Mouse (Mus musculus) kidney, postnatal 10 days (tissue): ENCODE data around the gene Atpaf1.

Experiments used
- DNase-seq: peaks from one replicate; pipeline ENCODE4 v3.0.0; 2021; ENCODE audit warnings: mixed read lengths

Atpaf1 gene

DNA sequence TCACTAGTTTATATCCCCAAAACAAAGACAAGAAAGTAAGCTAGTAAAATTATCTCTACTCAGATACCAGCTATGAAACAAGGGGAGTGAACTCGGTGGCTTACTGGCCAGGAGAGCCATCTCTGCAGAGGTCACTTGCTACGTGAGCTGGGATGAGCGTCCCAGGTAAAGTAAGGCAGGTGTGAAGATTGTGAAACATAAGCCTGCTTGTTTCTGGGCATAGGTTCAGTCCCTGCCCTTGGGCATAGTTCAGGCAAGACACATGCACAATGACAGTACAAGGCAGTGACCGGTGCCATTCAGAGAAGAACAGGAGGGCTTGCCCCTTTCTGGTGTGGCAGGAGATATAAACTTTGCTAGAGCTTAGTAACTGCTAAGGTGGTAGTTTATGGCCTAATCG lies 31.0 kb downstream of the Atpaf1 start:
- DNase-seq: no peak

DNA sequence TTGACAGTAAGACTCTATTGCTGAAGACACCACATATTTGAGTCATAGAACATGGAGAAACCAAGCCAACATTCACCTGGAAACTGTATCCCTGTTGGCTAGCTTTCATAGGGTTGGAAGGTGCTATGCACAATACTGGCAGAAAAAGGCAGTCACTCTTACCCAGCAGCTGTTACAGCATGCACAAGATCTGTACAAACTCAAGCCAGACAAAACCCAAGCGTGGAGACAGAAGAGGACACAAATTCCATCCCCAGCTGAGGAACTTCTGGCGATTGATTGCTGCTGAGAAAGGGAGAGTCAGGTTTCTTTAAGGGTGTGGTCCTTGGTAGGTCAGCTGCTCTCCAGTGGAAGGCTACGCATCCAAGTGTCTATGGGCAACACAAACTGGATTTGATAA lies 35.6 kb downstream of the Atpaf1 start:
- no peak for DNase-seq

DNA sequence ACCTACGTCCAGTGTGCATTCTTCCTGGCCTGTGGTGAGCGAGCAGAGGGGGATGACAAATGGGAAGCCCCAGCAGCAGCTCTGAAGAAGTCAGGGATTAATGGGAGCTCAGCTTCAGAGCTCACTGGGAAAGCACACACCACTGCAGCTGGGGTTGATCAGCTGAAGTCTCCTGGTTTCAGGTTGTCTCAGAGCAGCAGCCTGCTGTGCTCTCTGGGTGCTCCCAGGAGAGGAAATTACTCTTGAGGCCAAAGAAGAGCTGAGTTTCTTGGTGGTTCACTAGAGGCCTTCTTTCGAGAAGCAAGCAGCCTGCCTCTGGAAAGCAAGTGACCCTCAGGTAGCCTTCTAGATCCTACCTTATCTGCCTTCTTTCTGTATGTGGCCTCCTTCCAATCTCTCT lies 36.3 kb downstream of the Atpaf1 start:
- DNase-seq: no peak

DNA sequence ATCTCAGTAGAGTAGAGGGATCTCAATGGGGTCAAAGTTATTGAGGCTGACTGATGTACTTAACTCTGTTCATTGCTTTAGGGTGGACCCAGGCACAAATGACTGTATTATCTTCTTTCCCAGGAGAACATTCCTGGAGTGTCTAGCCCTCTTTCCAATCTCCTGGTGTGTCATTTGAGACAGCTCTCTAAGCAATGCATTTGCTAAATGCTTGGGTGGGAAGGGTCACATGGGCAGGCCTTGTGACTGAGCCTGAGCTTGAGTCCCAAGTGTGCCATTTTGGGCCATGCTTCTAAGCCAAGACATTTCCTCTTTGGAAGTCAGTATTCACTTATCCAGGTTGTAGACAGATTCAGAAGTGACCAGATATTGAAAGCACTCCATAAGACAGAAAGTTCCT lies 36.8 kb downstream of the Atpaf1 start:
- no peak for DNase-seq

DNA sequence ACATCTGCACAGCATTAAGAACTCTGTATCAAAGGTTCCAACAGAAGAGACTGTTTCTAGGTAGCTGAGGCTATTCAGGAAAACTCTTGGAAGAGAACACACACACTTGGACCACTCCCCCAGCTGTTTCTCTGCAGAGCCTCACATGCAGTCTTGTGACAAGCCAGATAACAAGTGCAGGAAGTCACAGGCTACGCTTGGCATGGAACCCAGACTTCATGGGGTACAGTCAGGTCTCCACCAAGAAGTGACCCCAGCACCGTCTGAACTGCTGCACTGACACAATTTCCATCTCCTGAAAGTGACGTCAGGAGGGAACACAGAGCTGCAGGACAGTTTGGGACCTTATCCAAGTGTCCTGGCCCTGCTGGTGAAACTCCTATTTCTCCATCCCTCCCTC lies 37.3 kb downstream of the Atpaf1 start:
- DNase-seq: no peak

DNA sequence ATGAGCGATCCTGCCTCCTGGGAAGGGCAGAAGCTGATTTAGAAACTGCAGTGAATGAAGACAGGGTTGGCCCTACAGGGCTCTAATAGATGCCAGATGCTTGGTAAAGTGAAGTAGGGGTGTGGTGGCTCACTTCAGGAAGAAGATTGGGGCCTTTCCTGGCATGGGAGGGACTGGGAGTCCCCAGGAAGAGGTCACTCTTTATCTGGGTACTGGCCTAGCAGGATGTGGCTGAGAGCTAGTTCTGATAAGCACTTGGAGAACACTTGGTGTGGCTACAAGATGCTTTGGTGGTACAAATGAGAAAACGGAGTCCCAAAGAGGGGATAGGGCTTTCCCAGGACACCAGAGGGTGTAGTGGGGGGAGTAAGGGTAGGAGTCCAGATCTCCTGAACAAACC lies 39.6 kb downstream of the Atpaf1 start:
- no peak for DNase-seq

DNA sequence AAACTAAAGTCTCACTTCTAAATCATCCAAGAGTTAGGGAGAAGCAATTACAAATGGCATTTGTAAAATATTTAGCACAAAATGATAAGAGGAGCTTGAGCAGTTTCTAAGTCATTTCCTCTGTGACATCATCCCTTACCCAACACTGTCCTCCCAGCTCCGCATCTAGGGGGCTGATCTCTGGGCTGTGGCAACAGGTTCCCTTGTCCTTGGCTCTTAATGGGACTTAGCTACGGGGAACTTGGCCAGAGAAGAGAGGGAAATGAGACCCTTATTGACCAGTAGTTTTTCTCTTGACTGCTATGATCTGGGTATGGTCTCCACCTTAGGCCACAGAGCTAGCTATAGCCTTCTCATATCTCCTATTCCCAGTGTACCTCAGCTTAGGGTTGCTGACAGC lies 40.7 kb downstream of the Atpaf1 start:
- DNase-seq: no peak

DNA sequence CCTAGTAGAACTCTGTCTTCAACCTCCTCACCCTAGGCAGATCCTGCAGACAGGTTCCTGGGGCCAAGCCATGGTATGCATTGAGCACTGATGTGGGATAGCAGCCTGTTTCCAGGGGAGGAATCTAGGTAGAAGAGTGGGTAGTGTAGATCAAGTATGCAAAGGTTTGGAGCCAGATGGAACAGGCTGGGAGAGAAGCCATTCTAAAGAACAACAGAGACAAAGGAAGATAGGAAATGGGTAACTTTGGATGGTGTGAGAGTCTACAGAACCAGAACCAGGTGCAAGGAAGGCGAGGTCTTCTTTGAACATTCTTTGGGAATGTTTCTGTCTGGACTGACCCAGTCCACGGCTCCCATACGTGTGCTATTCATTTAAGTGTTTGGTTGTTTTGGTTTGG lies 42.5 kb downstream of the Atpaf1 start:
- DNase-seq: no peak

DNA sequence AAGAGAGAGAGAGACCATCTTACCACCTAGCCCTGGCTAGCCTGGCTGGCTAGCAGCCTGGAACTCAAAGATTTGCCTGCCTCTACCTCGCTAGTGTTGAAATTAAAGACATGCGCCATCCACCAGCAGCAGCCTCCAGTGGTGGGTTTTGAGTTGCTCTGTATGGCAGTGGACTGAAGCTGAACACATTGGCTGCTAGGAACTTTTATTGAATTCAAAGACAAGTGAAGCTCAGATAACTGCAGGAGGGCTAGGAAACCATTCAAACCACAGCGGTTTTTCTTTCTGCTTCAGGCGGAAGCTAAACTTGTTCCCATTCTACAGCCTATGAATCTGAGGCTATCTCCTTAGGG lies 42.9 kb downstream of the Atpaf1 start:
- DNase-seq: no peak

DNA sequence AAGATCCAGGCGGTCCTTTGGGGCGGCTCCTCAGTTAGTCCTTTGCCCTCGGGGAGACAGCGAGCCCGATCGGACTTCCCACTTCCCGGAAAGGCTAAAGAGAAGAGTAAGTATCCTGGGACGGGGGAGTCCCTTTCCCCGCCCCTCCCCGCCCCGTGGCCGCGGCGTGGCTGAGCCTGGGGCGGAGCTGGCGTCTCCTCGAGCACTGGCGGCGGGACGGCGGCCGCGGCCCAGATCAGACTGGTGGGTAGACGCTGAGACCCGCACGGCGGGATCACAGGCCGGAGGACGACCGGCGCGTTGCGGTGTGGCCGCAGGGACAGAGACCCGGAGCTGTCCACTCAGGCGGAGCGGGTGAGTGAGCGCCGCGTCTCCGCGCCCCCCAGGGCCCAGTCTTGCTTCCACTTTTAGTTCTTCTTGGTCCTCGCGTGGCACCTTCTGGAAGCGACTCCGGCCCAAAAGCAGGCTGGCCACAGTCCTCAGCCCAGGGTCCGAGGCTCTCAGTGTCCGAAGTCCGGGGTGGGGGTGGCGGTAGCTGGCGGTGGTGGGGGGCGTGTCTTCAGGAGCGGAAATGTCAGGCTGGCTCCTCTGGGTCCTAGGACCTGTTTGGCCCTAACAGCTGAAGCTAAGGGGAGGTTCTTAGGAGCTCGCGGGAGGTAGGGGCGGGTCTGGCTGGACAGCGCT lies 43.4 kb downstream of the Atpaf1 start, which contains the start of gene Mob3c:
Gene Mob3c (plus strand): TSS at position 205 of the 684 bp plus-strand sequence.
- DNase-seq: peak; percentile 89

DNA sequence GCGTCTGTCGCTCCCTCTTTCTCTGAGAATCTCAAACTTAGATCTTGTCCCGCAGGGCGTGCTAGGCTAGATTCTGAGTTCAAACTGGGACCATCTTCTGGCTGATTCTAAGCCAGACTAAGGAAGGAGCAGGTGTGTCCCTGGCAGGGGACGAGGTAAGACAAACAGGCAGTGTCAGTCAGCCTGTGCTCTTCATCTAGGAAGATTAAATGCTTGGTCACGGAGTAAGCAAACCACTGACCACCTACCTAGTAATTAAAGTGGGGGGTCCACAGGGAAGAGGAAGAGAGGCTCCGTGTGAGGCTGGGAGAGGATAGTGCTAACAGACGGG lies 43.9 kb downstream of the Atpaf1 start:
- no peak for DNase-seq

DNA sequence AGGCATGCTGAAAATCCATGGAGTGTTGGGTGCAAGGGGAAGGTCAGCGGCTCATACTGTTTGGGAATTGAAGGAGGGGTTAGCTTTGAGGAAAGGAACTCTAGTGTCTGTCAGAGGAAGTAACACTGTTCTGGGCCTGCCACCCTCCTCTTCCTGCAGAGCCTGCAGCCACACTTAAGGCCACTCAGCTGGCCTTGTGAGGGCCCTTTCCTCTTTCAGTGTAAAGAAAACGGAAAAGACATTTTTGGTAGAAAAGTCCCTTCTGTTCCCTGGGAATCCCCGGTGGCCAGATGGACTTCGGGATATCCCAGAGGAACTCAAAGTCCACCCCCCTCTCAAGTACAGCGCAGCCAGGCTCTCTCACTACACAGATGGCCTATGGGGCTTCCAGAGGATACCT lies 45.9 kb downstream of the Atpaf1 start:
- DNase-seq: peak; percentile 35

DNA sequence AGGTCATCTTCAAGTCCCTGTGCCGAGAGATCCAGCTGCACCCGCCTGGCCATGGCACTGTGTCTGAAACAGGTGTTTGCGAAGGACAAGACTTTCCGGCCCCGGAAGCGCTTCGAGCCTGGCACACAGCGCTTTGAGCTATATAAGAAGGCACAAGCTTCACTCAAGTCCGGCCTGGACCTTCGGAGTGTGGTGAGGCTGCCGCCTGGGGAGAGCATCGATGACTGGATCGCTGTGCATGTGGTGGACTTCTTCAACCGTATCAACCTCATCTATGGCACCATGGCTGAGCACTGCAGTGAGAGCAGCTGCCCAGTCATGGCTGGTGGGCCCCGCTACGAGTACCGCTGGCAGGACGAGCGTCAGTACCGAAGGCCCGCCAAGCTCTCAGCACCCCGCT lies 46.6 kb downstream of the Atpaf1 start:
- no peak for DNase-seq

DNA sequence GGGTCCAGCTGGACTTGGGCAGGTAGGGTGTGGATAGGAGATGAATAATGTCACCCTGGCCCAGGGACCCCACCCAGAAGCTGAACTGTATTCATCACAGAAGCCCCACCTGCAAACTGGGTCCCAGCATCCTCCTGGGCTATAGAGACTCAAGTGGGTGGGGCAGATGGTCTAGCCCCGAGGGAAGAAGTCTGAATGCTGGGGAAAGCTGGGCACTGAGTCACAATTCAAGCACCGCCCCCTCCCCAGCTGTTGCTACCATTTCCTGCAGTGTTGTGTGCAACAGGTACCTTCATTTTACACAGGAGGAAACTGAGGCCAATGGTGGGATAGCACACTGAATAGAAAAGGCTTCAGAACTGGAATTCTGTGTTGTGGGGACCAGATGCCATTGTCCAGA lies 47.4 kb downstream of the Atpaf1 start:
- DNase-seq: no peak

DNA sequence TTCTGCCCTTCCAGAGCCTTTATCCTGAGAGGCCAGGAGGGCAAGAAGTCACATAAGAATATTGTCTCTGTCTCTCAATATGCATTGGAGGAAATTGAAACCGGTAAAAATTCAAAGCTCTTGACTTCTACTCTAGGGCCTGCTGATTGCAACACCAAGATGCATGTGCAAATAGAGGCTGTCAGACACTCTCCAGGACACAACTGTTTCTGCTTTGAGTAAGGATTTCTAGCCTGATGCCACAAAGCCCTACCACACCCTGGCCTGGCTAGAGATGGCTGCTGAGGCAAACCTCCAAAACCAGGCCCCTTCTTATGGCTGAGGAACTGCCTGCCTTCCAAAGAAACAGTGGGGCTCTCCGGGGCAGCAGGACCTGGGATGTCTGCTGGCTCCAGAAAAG lies 51.0 kb downstream of the Atpaf1 start:
- no peak for DNase-seq

DNA sequence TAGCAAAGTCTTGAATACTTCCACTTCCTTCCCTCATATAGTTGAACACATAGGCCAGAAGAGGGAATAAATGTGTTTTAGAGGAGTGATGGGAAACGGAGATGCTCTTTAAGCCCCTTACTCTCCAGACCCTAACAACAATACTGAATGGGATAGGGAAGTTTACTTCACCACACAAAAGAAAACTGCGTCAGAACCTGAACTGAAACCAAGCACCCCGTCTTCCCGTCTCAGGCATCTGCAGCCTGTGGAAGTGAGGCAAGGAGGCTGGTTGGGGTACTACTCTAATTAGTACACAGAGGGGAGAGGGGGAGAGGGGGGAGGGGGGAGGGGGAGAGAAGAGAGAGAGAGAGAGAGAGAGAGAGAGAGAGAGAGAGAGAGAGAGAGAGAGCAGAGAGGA lies 53.6 kb downstream of the Atpaf1 start:
- no peak for DNase-seq

DNA sequence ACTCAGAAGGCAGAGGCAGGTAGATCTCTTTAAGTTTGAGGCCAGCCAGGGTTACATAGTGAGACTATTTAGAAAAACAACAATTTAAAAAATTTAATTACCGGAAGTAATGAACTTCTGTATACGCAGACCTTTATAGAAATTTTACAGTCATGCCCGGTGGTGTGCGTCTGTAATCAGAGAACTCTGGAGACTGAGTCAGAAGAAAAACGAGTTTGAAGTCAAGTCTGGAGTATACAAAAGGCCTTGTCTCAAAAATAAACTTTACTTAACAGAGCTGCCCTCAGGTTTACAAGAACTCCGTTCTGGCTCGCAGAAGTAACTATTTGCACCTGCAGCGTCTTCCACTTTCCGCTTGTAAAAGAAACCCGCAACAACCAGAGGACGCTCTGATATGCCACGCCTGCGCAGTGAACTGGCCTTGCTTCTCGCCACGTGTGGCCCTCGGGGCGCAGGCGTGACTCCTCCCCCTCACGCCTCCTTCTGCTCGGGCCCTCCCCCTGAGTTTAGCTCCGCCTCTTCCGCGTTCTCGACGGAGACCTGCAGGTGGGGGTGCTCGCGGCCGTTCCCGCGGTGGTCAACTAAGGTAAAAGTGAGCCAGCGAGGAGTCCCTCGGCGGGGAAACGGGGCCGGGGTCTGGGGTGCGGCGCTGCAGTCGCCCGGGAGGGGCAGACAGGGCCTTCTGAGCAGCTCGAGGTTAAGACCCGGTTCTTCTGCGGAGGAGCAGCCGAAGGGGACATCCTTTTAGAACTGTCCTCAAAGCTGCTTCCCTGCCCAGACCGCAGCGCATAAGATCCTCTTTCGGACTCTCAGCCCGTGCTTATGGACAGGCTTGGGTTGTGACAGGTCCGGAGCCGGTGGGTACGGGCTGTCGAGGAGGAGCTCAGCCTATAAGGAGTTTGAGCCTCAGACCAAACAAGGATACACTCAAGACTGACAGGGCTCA lies 54.4 kb downstream of the Atpaf1 start, which contains the start of gene Mknk1:
Gene Mknk1 (plus strand): TSS at position 503 of the 946 bp plus-strand sequence.
- peak; percentile 96 for DNase-seq

DNA sequence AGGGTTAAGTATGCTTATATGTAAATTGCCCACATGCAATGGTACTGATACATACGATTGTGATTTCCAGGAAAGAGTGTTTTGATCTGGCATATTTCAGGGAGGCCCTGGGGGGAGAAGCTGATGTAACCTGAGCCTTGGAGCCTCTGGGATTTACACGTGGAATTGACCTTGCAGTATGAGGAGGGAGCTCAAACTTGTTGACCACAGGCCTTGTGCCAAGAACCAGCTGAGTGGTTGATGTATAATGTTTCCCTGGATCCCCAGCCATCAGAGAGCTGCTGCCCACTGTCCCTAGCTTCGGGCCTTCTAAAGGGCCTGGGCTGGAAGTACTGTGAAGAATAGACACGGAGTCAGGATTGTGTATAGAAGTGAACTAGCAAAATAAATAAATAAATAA lies 55.3 kb downstream of the Atpaf1 start:
- DNase-seq: peak; percentile 20

DNA sequence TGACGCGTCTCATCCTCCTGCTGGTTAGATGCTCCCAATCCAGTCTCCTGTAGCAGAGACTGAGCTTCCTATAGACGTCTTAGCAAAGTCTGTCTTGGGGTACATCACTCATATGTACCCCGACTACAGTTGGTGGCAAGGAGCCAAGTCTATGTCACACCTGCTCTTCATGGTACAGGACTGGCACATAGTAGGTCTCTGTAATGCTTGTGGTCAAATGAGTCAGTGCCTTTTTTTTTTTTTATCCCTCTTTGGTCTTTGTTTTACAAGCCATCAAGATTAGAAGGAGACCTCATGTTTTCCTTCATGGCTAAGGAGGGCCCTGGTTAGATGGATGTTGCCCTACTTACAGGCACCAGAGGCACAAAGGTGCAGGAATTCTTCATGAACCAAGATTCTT lies 56.2 kb downstream of the Atpaf1 start:
- DNase-seq: no peak

DNA sequence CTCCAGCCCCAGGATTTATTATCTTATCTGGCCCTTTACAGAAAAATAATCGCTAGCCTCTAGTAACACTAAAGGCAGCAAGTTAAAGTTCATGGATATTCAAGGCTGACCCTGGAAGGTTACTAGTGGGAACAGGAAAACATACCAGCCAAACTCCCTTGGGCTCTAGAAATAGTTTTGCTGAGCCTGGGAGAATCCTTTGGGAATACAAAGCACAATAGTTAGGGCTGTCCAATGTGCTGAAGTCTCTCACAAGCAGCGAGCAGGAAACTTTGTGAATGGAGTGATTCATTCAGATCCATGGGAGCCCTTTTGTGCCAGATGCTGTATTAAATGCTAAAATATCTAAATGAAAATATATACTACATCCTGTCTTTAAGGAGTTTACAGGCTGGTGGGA lies 62.0 kb downstream of the Atpaf1 start:
- no peak for DNase-seq

DNA sequence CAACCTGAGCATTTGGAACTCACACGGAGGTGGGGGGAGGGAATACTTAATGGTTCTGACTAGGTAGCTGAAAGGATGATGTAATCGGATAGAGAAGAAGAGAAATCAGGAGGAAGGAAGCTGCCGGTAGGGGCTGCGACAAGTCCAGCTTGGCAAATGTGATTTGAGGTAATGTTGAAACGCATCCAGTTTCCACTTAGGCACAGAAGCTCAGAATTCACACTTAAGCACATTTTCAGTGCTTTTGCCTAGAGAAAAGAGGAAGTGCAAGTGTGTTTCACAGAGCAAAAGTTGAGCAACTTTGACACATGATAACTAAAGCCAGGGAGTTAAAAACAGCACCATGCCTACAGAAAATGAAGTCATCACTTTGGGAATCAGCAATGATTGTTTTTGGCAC lies 62.8 kb downstream of the Atpaf1 start:
- DNase-seq: no peak

DNA sequence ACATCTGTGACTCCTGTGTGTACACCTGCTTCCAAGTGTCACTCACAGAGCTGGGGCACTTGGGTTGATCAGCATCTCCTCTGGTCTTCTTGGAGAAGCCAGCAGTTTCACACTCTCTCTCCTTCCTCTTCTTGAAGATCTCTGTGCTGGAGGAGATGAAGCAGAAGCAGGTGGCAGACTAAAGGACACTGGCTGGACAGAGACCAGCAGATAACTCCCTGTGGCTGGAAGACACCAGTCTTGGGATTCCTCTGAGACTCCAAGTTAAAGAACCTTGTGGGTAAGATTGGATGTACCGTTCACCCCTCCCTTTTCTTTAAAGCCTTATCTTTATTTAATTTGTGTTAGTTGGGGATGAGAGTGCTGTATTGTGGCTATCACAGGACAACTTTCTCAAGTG lies 63.5 kb downstream of the Atpaf1 start:
- no peak for DNase-seq

DNA sequence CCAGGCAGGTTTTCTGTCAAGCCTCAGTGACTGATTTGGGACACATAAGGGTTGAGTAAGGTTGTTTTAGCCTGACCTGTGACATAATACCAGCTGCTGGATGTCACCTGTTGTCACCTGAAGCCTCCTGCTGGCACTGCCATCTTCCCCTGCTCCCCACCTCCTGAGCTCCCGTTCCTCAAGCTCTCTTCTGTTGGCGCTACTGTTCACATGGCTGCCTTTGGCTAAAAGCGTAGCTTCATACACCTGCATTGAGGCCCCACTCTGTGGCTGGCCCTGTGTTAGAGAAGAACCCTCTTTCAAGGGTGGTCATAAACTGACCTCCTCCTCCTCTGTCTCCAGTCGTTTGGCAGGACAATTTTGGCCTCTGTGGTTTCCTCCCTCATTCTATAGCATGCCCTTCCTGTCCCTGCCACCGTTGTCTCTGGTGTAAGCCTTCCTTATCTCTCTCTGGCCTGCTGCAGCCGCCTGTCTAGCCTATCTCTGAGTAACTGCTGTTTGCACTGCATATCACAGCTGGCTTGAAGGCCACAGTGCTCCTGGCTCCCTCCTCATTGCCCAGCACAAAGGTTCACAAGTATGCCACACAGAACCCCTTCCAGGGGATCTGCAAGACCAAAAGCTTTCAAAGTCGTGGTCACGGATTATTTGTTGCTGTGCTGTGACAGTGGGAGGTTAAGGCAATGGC lies 64.5 kb downstream of the Atpaf1 start:
- no peak for DNase-seq

DNA sequence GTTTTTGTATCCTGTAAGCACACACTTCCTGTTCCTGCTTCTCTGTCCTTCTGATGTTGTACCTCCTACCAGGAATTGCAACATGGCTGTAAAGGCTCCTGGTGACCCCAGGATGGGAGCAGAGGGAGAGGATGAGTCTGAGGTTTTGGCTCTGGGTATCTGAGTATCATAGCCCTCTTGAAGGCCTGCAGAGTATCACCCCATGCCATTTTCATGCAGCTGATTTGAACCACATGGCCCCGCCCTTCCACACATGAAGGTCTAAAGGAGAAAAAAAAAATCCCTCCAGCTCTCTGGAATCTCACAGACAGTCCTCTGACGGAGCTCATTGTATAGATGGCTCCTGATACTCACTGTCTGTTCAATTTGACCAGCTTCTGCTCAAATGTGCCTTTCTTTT lies 65.5 kb downstream of the Atpaf1 start:
- no peak for DNase-seq
